Mouse (Mus musculus): ENCODE results near the gene Irak3. TPM values are rescaled to one million over a fixed set of nuclear protein-coding genes. Genes with fewer than 3 reads are reported as not detected.

Gene Irak3
- total RNA-seq, 2 experiments from 2014 or later = 5.9 to 8.1 TPM

- peak; percentile 53 for ATAC-seq (replicated peaks; ENCODE audit: low FRiP score, low TSS enrichment, poor library complexity, severe bottlenecking)
Observed at GRCm38 (mm10) chr10:120169064-120169463, 32.9 kb downstream of the Irak3 start.

GRCm38 (mm10) chr10:120168070-120168469 lies 33.9 kb downstream of the Irak3 start:
- ATAC-seq (replicated peaks; ENCODE audit: low FRiP score, low TSS enrichment, poor library complexity, severe bottlenecking) = peak; percentile 85

- no peak for ATAC-seq (replicated peaks; ENCODE audit: low FRiP score, low TSS enrichment, poor library complexity, severe bottlenecking)
Observed at GRCm38 (mm10) chr10:120165793-120166503, 36.0 kb downstream of the Irak3 start.

- no peak for ATAC-seq (replicated peaks; ENCODE audit: low FRiP score, low TSS enrichment, poor library complexity, severe bottlenecking)
Observed at GRCm38 (mm10) chr10:120164931-120165792, 36.8 kb downstream of the Irak3 start.

- ATAC-seq (replicated peaks; ENCODE audit: low FRiP score, low TSS enrichment, poor library complexity, severe bottlenecking) = no peak
Observed at GRCm38 (mm10) chr10:120163490-120163889, 38.4 kb downstream of the Irak3 start.

- ATAC-seq (replicated peaks; ENCODE audit: low FRiP score, low TSS enrichment, poor library complexity, severe bottlenecking) = no peak
Observed at GRCm38 (mm10) chr10:120162840-120163239, 39.1 kb downstream of the Irak3 start.

GRCm38 (mm10) chr10:120160533-120160932 lies 41.4 kb downstream of the Irak3 start:
- ATAC-seq (replicated peaks; ENCODE audit: low FRiP score, low TSS enrichment, poor library complexity, severe bottlenecking) = no peak

- no peak for ATAC-seq (replicated peaks; ENCODE audit: low FRiP score, low TSS enrichment, poor library complexity, severe bottlenecking)
Observed at GRCm38 (mm10) chr10:120153911-120154310, 48.0 kb downstream of the Irak3 start.

GRCm38 (mm10) chr10:120151672-120152071 lies 50.3 kb downstream of the Irak3 start:
- no peak for ATAC-seq (replicated peaks; ENCODE audit: low FRiP score, low TSS enrichment, poor library complexity, severe bottlenecking)

GRCm38 (mm10) chr10:120140916-120141516 lies 60.9 kb downstream of the Irak3 start:
- peak; percentile 58 for ATAC-seq (replicated peaks; ENCODE audit: low FRiP score, low TSS enrichment, poor library complexity, severe bottlenecking)

- no peak for ATAC-seq (replicated peaks; ENCODE audit: low FRiP score, low TSS enrichment, poor library complexity, severe bottlenecking)
Observed at GRCm38 (mm10) chr10:120140193-120140592, 61.7 kb downstream of the Irak3 start.

GRCm38 (mm10) chr10:120136020-120136562 lies 65.8 kb downstream of the Irak3 start:
- ATAC-seq (replicated peaks; ENCODE audit: low FRiP score, low TSS enrichment, poor library complexity, severe bottlenecking) = no peak; the same call in 1 of the 2 replicates

- ATAC-seq (replicated peaks; ENCODE audit: low FRiP score, low TSS enrichment, poor library complexity, severe bottlenecking) = no peak
Observed at GRCm38 (mm10) chr10:120133697-120134096, 68.2 kb downstream of the Irak3 start.

- peak; percentile 84 for ATAC-seq (replicated peaks; ENCODE audit: low FRiP score, low TSS enrichment, poor library complexity, severe bottlenecking)
Observed at GRCm38 (mm10) chr10:120130621-120131020, 71.3 kb downstream of the Irak3 start.

GRCm38 (mm10) chr10:120128601-120129277 lies 73.2 kb downstream of the Irak3 start:
- no peak for ATAC-seq (replicated peaks; ENCODE audit: low FRiP score, low TSS enrichment, poor library complexity, severe bottlenecking)

GRCm38 (mm10) chr10:120125465-120125857 lies 76.5 kb downstream of the Irak3 start:
- no peak for ATAC-seq (replicated peaks; ENCODE audit: low FRiP score, low TSS enrichment, poor library complexity, severe bottlenecking)

GRCm38 (mm10) chr10:120124801-120125464 lies 77.0 kb downstream of the Irak3 start:
- ATAC-seq (replicated peaks; ENCODE audit: low FRiP score, low TSS enrichment, poor library complexity, severe bottlenecking) = peak; percentile 87

- peak; percentile 72 for ATAC-seq (replicated peaks; ENCODE audit: low FRiP score, low TSS enrichment, poor library complexity, severe bottlenecking)
Observed at GRCm38 (mm10) chr10:120123721-120124120, 78.2 kb downstream of the Irak3 start.

- ATAC-seq (replicated peaks; ENCODE audit: low FRiP score, low TSS enrichment, poor library complexity, severe bottlenecking) = no peak
Observed at GRCm38 (mm10) chr10:120115249-120115648, 86.7 kb downstream of the Irak3 start.
